Comparison of ENCODE assay signal across 28 mouse cellular contexts in the genomic region with DNA sequence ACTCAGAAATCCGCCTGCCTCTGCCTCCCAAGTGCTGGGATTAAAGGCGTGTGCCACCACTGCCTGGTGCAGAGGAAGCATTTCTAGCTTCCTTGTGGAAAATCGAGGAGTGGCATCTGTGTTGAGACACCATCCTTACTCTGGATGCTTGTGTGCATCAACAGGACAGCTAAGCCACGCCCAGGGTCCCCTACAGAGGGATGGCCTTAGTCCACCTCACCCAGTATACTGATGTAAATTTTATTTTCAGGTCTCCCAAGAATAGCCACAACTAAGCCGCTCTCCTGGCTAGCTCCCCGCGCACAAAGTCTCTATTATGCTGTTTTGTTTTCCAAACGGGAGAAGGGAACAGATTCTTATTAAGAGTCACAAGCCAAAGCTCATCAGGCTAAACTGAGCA.
DNase-seq lines count a peak whose midpoint lies in the region; ATAC-seq and TF ChIP-seq lines count a peak whose summit lies in the region.
"Had no signal": no experiment of that assay in that cellular context is flagged by ENCODE, and none has a peak within 500 bp of the region (broad histone marks: within the 10 kb centered on the region; RNA-seq: fewer than 3 reads in every experiment).

No protein-coding gene starts in this region.

- H3K4me3 ChIP-seq in hindbrain, embryonic 12.5 days, result no peak overlapping the region
- H3K4me3 ChIP-seq in hindbrain, embryonic 10.5 days, result no peak overlapping the region
- 0 out of 2 replicates have a peak overlapping the region, but pooled peaks have one; percentile 3 for H3K4me3 ChIP-seq in E14TG2a.4 (replicated peaks; ENCODE audit: low read length)
- H3K4me3 ChIP-seq in ES-Bruce4 (ENCODE audit: low read depth, low read length), result no peak overlapping the region
- H3K4me3 ChIP-seq: embryonic facial prominence, embryonic 10.5 days; embryonic facial prominence, embryonic 13.5 days; erythroblast, embryonic 14.5 days; forebrain, embryonic 13.5 days had no signal

- no peak overlapping the region for H3K9ac ChIP-seq in hindbrain, embryonic 12.5 days
- no peak overlapping the region for H3K9ac ChIP-seq in ES-Bruce4 (ENCODE audit: low read depth, poor library complexity, severe bottlenecking)
- H3K9ac ChIP-seq: forebrain, embryonic 13.5 days; hindbrain, embryonic 14.5 days had no signal

- TF ChIP-seq CTCF in E14TG2a.4 (conservative IDR thresholded peaks at IDR 0.05; ENCODE audit: low read length) (no peak), ES-Bruce4 (IDR thresholded peaks at IDR 0.05; ENCODE audit: low read depth, low read length) (no peak)

- no peak for ATAC-seq in hindbrain, embryonic 12.5 days (ENCODE audit: low FRiP score)
- ATAC-seq: CD4-positive, CD25-positive, alpha-beta regulatory T cell, adult 4 months; forebrain, embryonic 13.5 days; forebrain, embryonic 16.5 days; hindbrain, postnatal 0 days; inflammation-experienced regulatory T-cells, adult 6 months; intestine, embryonic 16.5 days had no signal

- no peaks in the 10 kb centered on the region for H3K9me3 ChIP-seq in hindbrain, embryonic 12.5 days (replicated peaks)
- no peaks in the 10 kb centered on the region for H3K9me3 ChIP-seq in hindbrain, embryonic 10.5 days
- H3K9me3 ChIP-seq in E14TG2a.4 (ENCODE audit: low read length) (no peaks in the 10 kb centered on the region), ES-Bruce4 (replicated peaks; ENCODE audit: control insufficient read depth, insufficient read depth, low read length, poor library complexity, severe bottlenecking) (no peaks in the 10 kb centered on the region)
- H3K9me3 ChIP-seq: embryonic facial prominence, embryonic 10.5 days; embryonic facial prominence, embryonic 13.5 days; forebrain, embryonic 13.5 days had no signal

- H3K27me3 ChIP-seq in hindbrain, embryonic 12.5 days, result no peaks in the 10 kb centered on the region
- peaks cover 18% of the 10 kb centered on the region; the same call in 1 of the 2 replicates for H3K27me3 ChIP-seq in hindbrain, embryonic 10.5 days (ENCODE audit: insufficient read depth, poor library complexity, severe bottlenecking)
- no peaks in the 10 kb centered on the region for H3K27me3 ChIP-seq in E14TG2a.4 (ENCODE audit: insufficient read depth, low read length)
- no peaks in the 10 kb centered on the region for H3K27me3 ChIP-seq in ES-Bruce4 (ENCODE audit: control insufficient read depth, insufficient read depth, low read length, poor library complexity, severe bottlenecking)
- H3K27me3 ChIP-seq: embryonic facial prominence, embryonic 13.5 days had no signal

- no peak for DNase-seq in hindbrain, embryonic 10.5 days (ENCODE audit: low spot score)
- peak; percentile 97 for DNase-seq in R1 (ENCODE audit: low read depth, low spot score)
- DNase-seq in embryo, embryonic 10 days (ENCODE audit: low spot score), result no peak
- DNase-seq in lung, postnatal 25 days (ENCODE audit: low spot score), result no peak
- DNase-seq in lung, postnatal 4 days, result no peak
- DNase-seq: adrenal gland, adult 2 months; adrenal gland, postnatal 14 days; cerebellum, adult 11 months; cerebellum, adult 2 months; cerebellum, adult 9-11 months; cerebellum, postnatal 25 days; embryo, embryonic 11 days; gastrocnemius, postnatal 25 days; heart, adult 18-20 months had no signal

- TF ChIP-seq POLR2A in ES-Bruce4 (IDR thresholded peaks at IDR 0.05; ENCODE audit: insufficient read depth, low read length), result no peak

- H3K4me2 ChIP-seq in hindbrain, embryonic 12.5 days (replicated peaks), result no peak overlapping the region
- H3K4me2 ChIP-seq: embryonic facial prominence, embryonic 13.5 days; forebrain, embryonic 13.5 days; heart, embryonic 11.5 days; hindbrain, embryonic 14.5 days had no signal

- peaks cover 36% of the 10 kb centered on the region for H3K4me1 ChIP-seq in hindbrain, embryonic 12.5 days
- peaks cover 60% of the 10 kb centered on the region for H3K4me1 ChIP-seq in hindbrain, embryonic 10.5 days (replicated peaks)
- H3K4me1 ChIP-seq in E14TG2a.4 (replicated peaks; ENCODE audit: low read depth, low read length) (peaks cover 65% of the 10 kb centered on the region), ES-Bruce4 (ENCODE audit: control insufficient read depth, insufficient read depth, low read length) (peaks cover 2% of the 10 kb centered on the region)

- 75% methylated on average over 8 of the region's 8 CpGs for WGBS in hindbrain, embryonic 12.5 days
- 76% methylated on average over 8 of the region's 8 CpGs for WGBS in hindbrain, embryonic 10.5 days

- TF ChIP-seq EP300 in ES-Bruce4 (IDR thresholded peaks at IDR 0.05; ENCODE audit: insufficient read depth, low read depth, low read length), result peak; percentile 78

- H3K36me3 ChIP-seq in hindbrain, embryonic 12.5 days, result no peaks in the 10 kb centered on the region
- no peaks in the 10 kb centered on the region for H3K36me3 ChIP-seq in hindbrain, embryonic 10.5 days
- H3K36me3 ChIP-seq in E14TG2a.4 (ENCODE audit: insufficient read depth, low read length) (no peaks in the 10 kb centered on the region), ES-Bruce4 (ENCODE audit: control insufficient read depth, insufficient read depth, low read length, poor library complexity, severe bottlenecking) (no peaks in the 10 kb centered on the region)
- H3K36me3 ChIP-seq: embryonic facial prominence, embryonic 10.5 days; embryonic facial prominence, embryonic 13.5 days had no signal

- 0 out of 2 replicates have a peak overlapping the region, but pooled peaks have one; percentile 23 for H3K27ac ChIP-seq in hindbrain, embryonic 12.5 days
- H3K27ac ChIP-seq in hindbrain, embryonic 10.5 days, result no peak overlapping the region
- peak overlapping the region; percentile 86; the same call in 1 of the 2 replicates for H3K27ac ChIP-seq in ES-Bruce4 (ENCODE audit: insufficient read depth, low read length)
- H3K27ac ChIP-seq: forebrain, embryonic 13.5 days; hindbrain, embryonic 14.5 days; hindbrain, postnatal 0 days had no signal
